Mouse (Mus musculus) liver, adult 2 months (tissue): ENCODE data around the gene Pink1.

Experiments
- CTCF ChIP-seq: fragments of 200-500 bp; IDR thresholded peaks from 2 replicates; pipeline ENCODE4 v1.5.1; 2011; ENCODE audit warnings: low read depth, low read length, control low read depth
- POLR2A ChIP-seq: fragments of 200-500 bp; IDR thresholded peaks from 2 replicates; pipeline ENCODE4 v1.6.1; 2011; ENCODE audit warnings: low read length, control low read depth; ENCODE audit not compliant: insufficient read depth; ENCODE audit errors: extremely low read depth

GRCm38 (mm10) chr4:138348716-138349115 lies 22.6 kb upstream of the Pink1 start:
- no peak for TF ChIP-seq CTCF
- no peak for TF ChIP-seq POLR2A
